Mouse (Mus musculus) lung, postnatal 0 days (tissue): Measurements from ENCODE around the gene Cdc14a.
A peak's percentile ranks its signal among the peaks of the same experiment; 100 is the strongest.

Experiments
- CTCF ChIP-seq: IDR thresholded peaks from 2 replicates; pipeline ENCODE4 v1.5.1; 2016; ENCODE audit warnings: antibody characterized with exemption, mild to moderate bottlenecking
- EP300 ChIP-seq: IDR thresholded peaks from 2 replicates; pipeline ENCODE4 v1.6.1; 2016; ENCODE audit warnings: antibody characterized with exemption, mild to moderate bottlenecking, control low read depth

DNA sequence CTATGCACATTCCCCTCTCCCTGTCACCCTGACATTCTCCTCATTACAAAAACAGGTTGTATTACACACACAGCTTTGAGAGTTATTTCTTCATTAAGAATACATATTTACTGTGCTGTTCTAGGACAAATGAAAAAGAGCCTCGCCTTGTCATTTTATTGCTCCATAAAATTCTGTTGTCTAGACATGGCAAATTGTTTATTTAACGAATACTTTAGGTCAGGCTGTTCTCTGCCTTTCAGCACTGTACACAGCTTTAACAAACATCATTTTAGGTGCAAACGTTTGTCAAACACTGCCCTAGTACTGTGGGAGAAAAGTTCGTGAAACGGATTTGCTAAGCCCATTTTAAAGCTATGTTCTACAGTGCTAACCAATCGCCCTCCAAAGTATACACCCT, 122.1 kb downstream of the Cdc14a start:
- no peak for TF ChIP-seq CTCF
- peak; percentile 36; the same call in 1 of the 2 replicates for TF ChIP-seq EP300
